Mouse (Mus musculus): ENCODE data around the gene Dock10.

DNA sequence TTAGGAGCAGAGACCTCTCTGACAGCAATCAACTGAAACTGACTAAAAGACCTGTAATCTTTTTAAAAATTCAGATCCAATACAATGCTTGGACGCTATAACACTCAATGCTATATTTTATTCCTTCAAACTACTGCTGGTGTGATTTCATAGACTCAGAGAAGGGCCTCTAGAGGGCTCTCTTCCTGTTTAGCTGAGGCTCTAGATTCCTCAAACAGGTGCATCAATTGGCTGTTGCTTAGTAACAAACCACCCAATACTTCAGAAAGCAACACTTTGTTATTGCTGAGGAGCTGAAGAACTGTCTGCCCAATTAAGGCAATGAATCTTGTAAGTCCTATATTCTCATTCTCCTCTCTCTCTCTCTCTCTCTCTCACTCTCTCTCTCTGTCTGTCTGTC, 30.1 kb downstream of the Dock10 start:
- TF ChIP-seq GATA1 (IDR thresholded peaks at IDR 0.05; ENCODE audit: borderline replicate concordance, low read length) (no peak), FLI1 (IDR thresholded peaks at IDR 0.05; ENCODE audit: low read length) (no peak)
